Mouse (Mus musculus) hindbrain, embryonic 15.5 days (tissue): ENCODE data around the gene Mtfmt. TPM values are rescaled to one million over a fixed set of nuclear protein-coding genes. Genes with fewer than 3 reads are reported as not detected.

ENCODE experiments used
- ATAC-seq: fragments of 200-750 bp; cut with Nextera tagmentation; 2 replicates; pipeline ENCODE4 v1.8.0; 2017; ENCODE audit warnings: low read depth, moderate number of reproducible peaks, moderate TSS enrichment; ENCODE audit not compliant: low FRiP score
- H3K27ac ChIP-seq: fragments of 300-500 bp; sonication (generic); replicated peaks from 2 replicates; pipeline ENCODE4 v1.5.1; 2015; ENCODE audit warnings: mild to moderate bottlenecking, inconsistent platforms
- H3K27me3 ChIP-seq: fragments of 300-500 bp; sonication (generic); 2 replicates; pipeline ENCODE4 v1.6.1; 2015; ENCODE audit warnings: control low read depth, inconsistent platforms
- H3K36me3 ChIP-seq: fragments of 300-500 bp; sonication (generic); 2 replicates; pipeline ENCODE4 v1.6.1; 2015; ENCODE audit warnings: control low read depth, inconsistent platforms
- H3K4me1 ChIP-seq: fragments of 300-500 bp; sonication (generic); replicated peaks from 2 replicates; pipeline ENCODE4 v1.6.1; 2015; ENCODE audit warnings: control low read depth, inconsistent platforms
- H3K4me2 ChIP-seq: fragments of 300-500 bp; sonication (generic); 2 replicates; pipeline ENCODE4 v1.6.1; 2015; ENCODE audit warnings: moderate library complexity, mild to moderate bottlenecking, inconsistent platforms
- H3K4me3 ChIP-seq: fragments of 300-500 bp; sonication (generic); 2 replicates; pipeline ENCODE4 v1.5.1; 2015; ENCODE audit warnings: mild to moderate bottlenecking, inconsistent platforms
- H3K9ac ChIP-seq: fragments of 300-500 bp; sonication (generic); 2 replicates; pipeline ENCODE4 v1.6.1; 2015; ENCODE audit warnings: inconsistent platforms
- H3K9me3 ChIP-seq: fragments of 300-500 bp; sonication (generic); 2 replicates; pipeline ENCODE4 v1.6.1; 2016; ENCODE audit warnings: control low read depth, inconsistent platforms
- WGBS: fragments of 180-500 bp; shearing (Covaris S2); methylation state at CpG from one replicate; pipeline ENCODE4 v1.1.7; 2015; 5-methylcytosine and 5-hydroxymethylcytosine counted together
- polyA plus RNA-seq: library from polyadenylated mRNA; unstranded; fragments of >200 nt; fragmentation: Nextera tagmentation; extraction: Ambion mirVana; gene quantifications from 2 replicates; pipeline ENCODE4 v1.2.1, GENCODE M21; 2015

Gene Mtfmt
- polyA plus RNA-seq, 1 experiment from 2014 or later = 25.7 TPM

- WGBS = 92% methylated on average over 4 of the region's 4 CpGs
- H3K4me1 ChIP-seq = no peaks in the 10 kb centered on the region
- no peaks in the 10 kb centered on the region for H3K9me3 ChIP-seq
- ATAC-seq = no peak
- no peak overlapping the region for H3K4me2 ChIP-seq
- H3K36me3 ChIP-seq = peaks cover 64% of the 10 kb centered on the region
- no peak overlapping the region for H3K27ac ChIP-seq
- no peaks in the 10 kb centered on the region for H3K27me3 ChIP-seq
- H3K9ac ChIP-seq = no peak overlapping the region
- no peak overlapping the region for H3K4me3 ChIP-seq
Observed at GRCm38 (mm10) chr9:65472769-65473168, 37.2 kb downstream of the Mtfmt start.

DNA sequence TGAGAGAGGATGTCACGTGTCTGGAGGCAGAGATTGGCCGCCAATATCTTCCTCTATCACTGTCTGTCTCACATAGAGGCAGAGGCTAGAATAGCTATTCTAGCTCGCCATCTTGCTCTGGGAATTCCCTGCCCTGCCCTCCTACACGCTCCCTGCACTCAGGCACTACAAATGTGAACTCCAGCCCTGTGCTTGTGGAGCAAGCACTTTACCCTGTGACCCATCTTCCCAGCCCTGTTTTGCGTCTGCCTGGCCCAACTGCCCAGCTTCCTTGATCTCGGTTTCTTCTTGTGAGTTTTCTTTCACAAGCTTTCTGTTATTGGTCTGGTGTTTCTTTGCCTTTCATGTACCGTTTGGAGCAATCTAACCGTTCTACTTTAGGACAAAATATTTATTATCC is 43.6 kb downstream of the Mtfmt start:
- no peaks in the 10 kb centered on the region for H3K4me1 ChIP-seq
- no peaks in the 10 kb centered on the region for H3K9me3 ChIP-seq
- no peak overlapping the region for H3K9ac ChIP-seq
- no peak overlapping the region for H3K4me2 ChIP-seq
- no peaks in the 10 kb centered on the region for H3K27me3 ChIP-seq
- H3K27ac ChIP-seq = no peak overlapping the region
- H3K36me3 ChIP-seq = peaks cover 66% of the 10 kb centered on the region
- no peak for ATAC-seq
- H3K4me3 ChIP-seq = no peak overlapping the region
- WGBS = 89% methylated on average over 8 of the region's 8 CpGs

DNA sequence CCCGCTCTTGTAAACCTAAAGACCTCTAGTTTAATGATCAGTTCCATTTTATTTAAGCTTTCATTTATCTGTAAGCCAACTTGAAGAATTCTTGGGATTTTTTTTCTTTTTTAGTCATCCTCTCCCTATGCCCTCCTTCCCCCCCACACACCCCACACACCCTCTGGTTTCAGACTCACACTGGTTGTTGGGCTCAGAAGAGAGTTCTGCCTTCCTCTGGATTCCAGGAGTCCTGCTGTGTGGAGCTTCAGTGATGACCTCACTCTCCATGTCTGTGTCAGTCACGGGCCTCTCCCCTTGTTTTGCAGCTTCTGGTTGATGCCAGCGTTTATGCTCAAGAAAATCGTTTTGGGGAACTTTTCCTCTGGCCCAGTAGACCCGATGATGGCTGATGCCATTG is 44.5 kb downstream of the Mtfmt start:
- Histone ChIP-seq H3K4me3 (no peak overlapping the region), H3K27me3 (no peaks in the 10 kb centered on the region), H3K9ac (no peak overlapping the region), H3K27ac (no peak overlapping the region), H3K4me1 (no peaks in the 10 kb centered on the region), H3K9me3 (no peaks in the 10 kb centered on the region), H3K36me3 (peaks cover 68% of the 10 kb centered on the region), H3K4me2 (no peak overlapping the region)
- WGBS = 88% methylated on average over 5 of the region's 5 CpGs
- ATAC-seq = no peak

- Histone ChIP-seq H3K4me1 (no peaks in the 10 kb centered on the region), H3K27ac (no peak overlapping the region), H3K27me3 (no peaks in the 10 kb centered on the region)
Observed at GRCm38 (mm10) chr9:65491476-65491875, 55.9 kb downstream of the Mtfmt start.

GRCm38 (mm10) chr9:65492351-65492750 is 56.8 kb downstream of the Mtfmt start:
- no peak overlapping the region for H3K27ac ChIP-seq
- no peaks in the 10 kb centered on the region for H3K4me1 ChIP-seq
- no peaks in the 10 kb centered on the region for H3K27me3 ChIP-seq
- no peak for ATAC-seq
- WGBS = 88% methylated on average over 2 of the region's 2 CpGs
- H3K4me2 ChIP-seq = no peak overlapping the region
- peaks cover 4% of the 10 kb centered on the region for H3K36me3 ChIP-seq
- H3K9ac ChIP-seq = no peak overlapping the region
- H3K4me3 ChIP-seq = no peak overlapping the region
- no peaks in the 10 kb centered on the region for H3K9me3 ChIP-seq

More at GRCm38 (mm10) chr9:65491476-65491875, 55.9 kb downstream of the Mtfmt start:
- Histone ChIP-seq H3K9me3 (no peaks in the 10 kb centered on the region), H3K9ac (no peak overlapping the region), H3K4me2 (no peak overlapping the region), H3K36me3 (peaks cover 13% of the 10 kb centered on the region), H3K4me3 (no peak overlapping the region)
- WGBS = 93% methylated on average over 3 of the region's 3 CpGs
- ATAC-seq = no peak

- no peaks in the 10 kb centered on the region for H3K9me3 ChIP-seq
- H3K27ac ChIP-seq = no peak overlapping the region
- H3K27me3 ChIP-seq = no peaks in the 10 kb centered on the region
- no peak overlapping the region for H3K4me2 ChIP-seq
- H3K4me3 ChIP-seq = no peak overlapping the region
- H3K4me1 ChIP-seq = no peaks in the 10 kb centered on the region
- H3K9ac ChIP-seq = no peak overlapping the region
- 88% methylated on average over 4 of the region's 4 CpGs for WGBS
- ATAC-seq = no peak
- no peaks in the 10 kb centered on the region; the same call in 1 of the 2 replicates for H3K36me3 ChIP-seq
Observed at GRCm38 (mm10) chr9:65492851-65493250, 57.3 kb downstream of the Mtfmt start.

GRCm38 (mm10) chr9:65502146-65502545 is 66.6 kb downstream of the Mtfmt start:
- 60% methylated on average over 8 of the region's 8 CpGs for WGBS
- H3K4me1 ChIP-seq = no peaks in the 10 kb centered on the region
- H3K36me3 ChIP-seq = no peaks in the 10 kb centered on the region
- H3K9ac ChIP-seq = no peak overlapping the region
- no peak for ATAC-seq
- no peak overlapping the region for H3K27ac ChIP-seq
- no peak overlapping the region for H3K4me3 ChIP-seq
- no peaks in the 10 kb centered on the region for H3K27me3 ChIP-seq
- no peak overlapping the region for H3K4me2 ChIP-seq
- no peaks in the 10 kb centered on the region for H3K9me3 ChIP-seq

Other genes starting within 250 kb of the Mtfmt start
- gene Parp16, start 240.4 kb upstream of the Mtfmt start, polyA plus RNA-seq = 6.7 and 8.1 TPM in 2 replicates
- gene Cilp, start 170.6 kb upstream of the Mtfmt start, polyA plus RNA-seq = 0.20 and 0.48 TPM in 2 replicates
- gene Clpx, start 141.5 kb upstream of the Mtfmt start, polyA plus RNA-seq = 37.1 and 40.3 TPM in 2 replicates
- gene Pdcd7, start 89.7 kb upstream of the Mtfmt start, polyA plus RNA-seq = 9.7 and 9.8 TPM in 2 replicates
- gene Ubap1l, start 74.7 kb upstream of the Mtfmt start, polyA plus RNA-seq = 2.5 and 3.3 TPM in 2 replicates
- gene Kbtbd13, start 44.1 kb upstream of the Mtfmt start, polyA plus RNA-seq = 0.41 and 0.78 TPM in 2 replicates
- gene Rasl12, start 37.3 kb upstream of the Mtfmt start, polyA plus RNA-seq = 7.6 TPM in 2 replicates
- not detected in 2 replicates for gene Slc51b, start 12.8 kb upstream of the Mtfmt start, polyA plus RNA-seq
- gene Spg21, start 25.2 kb downstream of the Mtfmt start, polyA plus RNA-seq = 109 and 117 TPM in 2 replicates
- gene Ankdd1a, start 84.4 kb downstream of the Mtfmt start, polyA plus RNA-seq = 1.1 and 1.3 TPM in 2 replicates
- 6.8 and 8.0 TPM in 2 replicates for gene Plekho2, start 144.3 kb downstream of the Mtfmt start, polyA plus RNA-seq
- gene Pif1, start 151.4 kb downstream of the Mtfmt start, polyA plus RNA-seq = 3.6 and 4.5 TPM in 2 replicates
- gene Rbpms2, start 193.9 kb downstream of the Mtfmt start, polyA plus RNA-seq = 4.1 and 4.9 TPM in 2 replicates
- gene Oaz2, start 232.2 kb downstream of the Mtfmt start, polyA plus RNA-seq = 404 and 429 TPM in 2 replicates